23 mouse cellular contexts compared by ENCODE assay signal in the genomic region with DNA sequence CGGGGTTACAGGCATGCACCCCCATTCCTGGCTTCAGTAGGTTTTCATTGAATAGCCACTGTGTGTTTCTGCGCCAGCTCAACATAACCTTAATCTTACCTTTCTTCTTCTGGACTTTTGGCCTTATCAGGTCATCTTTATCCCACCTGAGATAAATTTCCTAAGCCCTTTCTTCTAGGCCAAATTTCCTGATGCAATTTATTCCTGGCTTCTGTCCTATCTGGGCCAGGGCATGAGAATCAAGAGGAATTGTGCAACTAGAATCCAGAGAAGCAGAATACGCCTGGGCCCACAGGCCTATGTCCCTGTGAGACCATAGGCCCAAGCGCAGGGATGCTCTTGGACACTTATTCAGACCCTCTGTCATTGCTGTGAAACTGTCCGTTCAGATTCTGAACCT. TPM values are rescaled to one million over a fixed set of nuclear protein-coding genes. Genes with fewer than 3 reads are reported as not detected.
"Had no signal": no experiment of that assay in that cellular context is flagged by ENCODE, and none has a peak within 500 bp of the region (broad histone marks: within the 10 kb centered on the region; RNA-seq: fewer than 3 reads in every experiment).

No protein-coding gene starts in this region.

- H3K9ac ChIP-seq: heart, embryonic 12.5 days; hindbrain, embryonic 12.5 days; hindbrain, embryonic 14.5 days; intestine, embryonic 15.5 days; limb, embryonic 12.5 days had no signal

- H3K4me1 ChIP-seq: hindbrain, embryonic 10.5 days; hindbrain, embryonic 12.5 days; limb, embryonic 12.5 days had no signal

- ATAC-seq: hindbrain, embryonic 16.5 days; inflammation-experienced regulatory T-cells, adult 6 months; intestine, embryonic 15.5 days; intestine, postnatal 0 days had no signal

- H3K9me3 ChIP-seq: heart, embryonic 10.5 days; heart, embryonic 12.5 days; hindbrain, embryonic 10.5 days; hindbrain, embryonic 12.5 days; intestine, embryonic 15.5 days; limb, embryonic 10.5 days; limb, embryonic 12.5 days had no signal

- H3K36me3 ChIP-seq: heart, embryonic 10.5 days; heart, embryonic 12.5 days; hindbrain, embryonic 10.5 days; hindbrain, embryonic 12.5 days; intestine, embryonic 15.5 days; limb, embryonic 10.5 days; limb, embryonic 12.5 days had no signal

- DNase-seq: gastrocnemius, adult 2 months; gastrocnemius, postnatal 10 days; gastrocnemius, postnatal 25 days; heart, adult 18-20 months; heart, postnatal 10 days; heart, postnatal 4 days; kidney, adult 18-20 months; kidney, postnatal 4 days; liver had no signal

- H3K27me3 ChIP-seq: heart, embryonic 12.5 days; hindbrain, embryonic 12.5 days; intestine, embryonic 15.5 days; limb, embryonic 12.5 days had no signal

- H3K4me3 ChIP-seq: gastrocnemius, adult 2 months; heart, embryonic 10.5 days; heart, embryonic 12.5 days; hindbrain, embryonic 10.5 days; hindbrain, embryonic 12.5 days; intestine, embryonic 15.5 days; layer of hippocampus, adult 2 months; left cerebral cortex, adult 2 months; limb, embryonic 10.5 days; limb, embryonic 12.5 days had no signal

- H3K27ac ChIP-seq: gastrocnemius, adult 2 months; hindbrain, embryonic 10.5 days; hindbrain, embryonic 12.5 days; hindbrain, embryonic 14.5 days; layer of hippocampus, adult 2 months; left cerebral cortex, adult 2 months; limb, embryonic 10.5 days; limb, embryonic 12.5 days had no signal

- H3K4me2 ChIP-seq: heart, embryonic 12.5 days; hindbrain, embryonic 12.5 days; hindbrain, embryonic 14.5 days; intestine, embryonic 15.5 days; limb, embryonic 12.5 days had no signal

RNA-seq across cellular contexts. Expression of gene Tsku, which starts 27.6 kb away (rescaled TPM):
- total RNA-seq: granulocyte monocyte progenitor cell, adult 5-6 weeks had no signal
- polyA plus RNA-seq: inflammation-experienced regulatory T-cells, adult 6 months had no signal
